Mouse (Mus musculus): ENCODE measurements at regions not wholly inside any gene's neighbourhood (a gene's known extent, or its start where the extent isn't known, plus 50 kb on each side); places are given as distances from the start of the nearest gene placed in this dataset.

DNA sequence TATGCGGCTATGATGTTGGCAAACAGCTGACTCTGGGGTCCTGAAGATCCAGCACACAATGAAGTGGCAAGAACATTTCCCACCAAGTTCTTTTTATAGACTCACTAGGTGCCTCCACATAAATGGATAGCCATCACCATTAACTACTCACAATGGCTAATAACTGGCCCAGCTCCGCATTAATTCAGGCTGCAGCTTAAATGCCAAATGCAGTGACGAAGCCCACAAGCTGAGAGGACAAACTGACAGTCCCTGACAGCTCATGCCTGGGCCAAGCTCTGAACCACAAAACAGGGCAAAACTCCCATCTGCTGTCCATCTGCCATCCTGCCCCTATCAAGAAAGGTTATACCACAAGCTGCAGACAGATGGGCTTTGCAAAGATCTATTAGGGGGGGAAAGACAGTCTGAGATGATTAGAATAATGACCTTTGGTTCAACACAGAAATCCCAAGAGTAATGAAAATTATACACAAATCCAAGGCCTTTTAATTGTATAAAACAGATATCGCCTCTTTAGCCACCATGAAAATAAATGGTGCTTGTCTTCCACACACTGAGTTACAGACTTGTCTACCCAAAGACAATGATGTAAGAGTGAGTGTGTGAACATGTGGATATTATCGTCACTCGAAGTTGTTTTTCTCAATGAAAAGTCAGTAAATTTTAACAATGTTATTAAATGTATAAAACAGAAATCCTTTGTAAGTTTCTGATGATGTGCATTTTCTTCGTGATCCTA lies 224.1 kb downstream of the Gm11361 start:
- H3K4me1 ChIP-seq (ENCODE audit: control insufficient read depth): no peaks in the 10 kb centered on the region
- TF ChIP-seq TAL1 (IDR thresholded peaks at IDR 0.05; ENCODE audit: low read length) (no peak), GATA1 (IDR thresholded peaks at IDR 0.05; ENCODE audit: low read length) (no peak)
- no peaks in the 10 kb centered on the region for H3K27me3 ChIP-seq (ENCODE audit: control insufficient read depth)
- H3K4me3 ChIP-seq (replicated peaks): no peak overlapping the region
- no peaks in the 10 kb centered on the region for H3K9me3 ChIP-seq (ENCODE audit: control insufficient read depth, low read length)
- no peaks in the 10 kb centered on the region for H3K36me3 ChIP-seq (ENCODE audit: control insufficient read depth)

DNA sequence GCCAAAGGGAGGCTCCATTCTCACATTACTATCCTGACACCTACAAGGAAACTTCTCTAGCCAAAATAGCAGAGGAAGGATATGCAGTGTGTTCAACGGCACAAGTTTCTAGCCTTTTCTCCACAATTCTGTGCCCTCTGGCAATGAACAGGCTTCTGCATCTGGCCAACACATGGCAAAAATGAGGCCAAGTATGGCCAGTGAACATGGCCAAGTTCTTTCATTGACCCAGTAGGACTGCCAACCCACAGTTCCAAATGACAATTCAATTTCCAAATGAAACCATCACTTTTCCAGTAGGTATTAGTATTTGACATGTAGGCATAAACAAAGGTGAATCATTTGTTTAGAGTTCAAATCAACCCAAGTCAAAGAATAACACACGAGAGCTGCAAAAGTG lies 208.8 kb downstream of the Gm11361 start:
- H3K4me1 ChIP-seq (ENCODE audit: control insufficient read depth): no peaks in the 10 kb centered on the region
- H3K4me3 ChIP-seq (replicated peaks): no peak overlapping the region
- H3K9me3 ChIP-seq (ENCODE audit: control insufficient read depth, low read length): no peaks in the 10 kb centered on the region
- no peaks in the 10 kb centered on the region for H3K36me3 ChIP-seq (ENCODE audit: control insufficient read depth)
- TF ChIP-seq TAL1 (IDR thresholded peaks at IDR 0.05; ENCODE audit: low read length) (no peak), GATA1 (IDR thresholded peaks at IDR 0.05; ENCODE audit: low read length) (no peak)
- H3K27me3 ChIP-seq (ENCODE audit: control insufficient read depth): no peaks in the 10 kb centered on the region

DNA sequence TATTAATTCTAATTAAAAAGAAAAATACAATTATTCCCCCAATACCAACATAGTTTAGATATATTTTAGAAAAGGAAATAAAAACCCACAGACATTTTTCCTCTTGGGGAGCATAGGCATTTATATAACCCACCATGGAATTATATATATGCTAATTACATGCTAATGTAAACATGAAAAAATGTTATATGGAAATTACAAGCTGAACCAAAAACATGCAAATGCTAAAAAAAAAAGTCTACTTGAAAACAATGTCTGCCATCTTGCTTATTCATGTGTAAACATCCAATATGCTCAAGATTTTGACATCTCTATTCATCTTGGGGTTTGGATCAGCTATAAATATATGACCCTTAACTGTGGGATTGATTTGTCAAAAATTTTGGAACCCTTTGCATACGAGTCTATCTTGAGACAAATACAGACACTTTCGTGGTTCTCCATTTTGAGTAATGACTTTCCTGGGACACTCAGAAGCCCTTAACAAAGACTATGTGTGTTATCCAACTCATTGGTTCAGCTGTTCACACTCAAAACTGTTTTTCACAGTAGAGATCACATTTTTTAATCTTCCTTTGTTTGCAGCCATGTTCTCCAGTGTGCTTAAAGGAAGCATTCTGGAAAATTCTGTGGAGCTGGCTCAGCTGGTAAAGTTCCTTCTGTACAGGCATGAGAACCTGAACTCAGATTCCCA lies 208.0 kb downstream of the Gm11361 start:
- TF ChIP-seq TAL1 (IDR thresholded peaks at IDR 0.05; ENCODE audit: low read length) (no peak), GATA1 (IDR thresholded peaks at IDR 0.05; ENCODE audit: low read length) (no peak)
- Histone ChIP-seq H3K4me3 (replicated peaks) (no peak overlapping the region), H3K27me3 (ENCODE audit: control insufficient read depth) (no peaks in the 10 kb centered on the region), H3K36me3 (ENCODE audit: control insufficient read depth) (no peaks in the 10 kb centered on the region), H3K9me3 (ENCODE audit: control insufficient read depth, low read length) (no peaks in the 10 kb centered on the region), H3K4me1 (ENCODE audit: control insufficient read depth) (no peaks in the 10 kb centered on the region)

DNA sequence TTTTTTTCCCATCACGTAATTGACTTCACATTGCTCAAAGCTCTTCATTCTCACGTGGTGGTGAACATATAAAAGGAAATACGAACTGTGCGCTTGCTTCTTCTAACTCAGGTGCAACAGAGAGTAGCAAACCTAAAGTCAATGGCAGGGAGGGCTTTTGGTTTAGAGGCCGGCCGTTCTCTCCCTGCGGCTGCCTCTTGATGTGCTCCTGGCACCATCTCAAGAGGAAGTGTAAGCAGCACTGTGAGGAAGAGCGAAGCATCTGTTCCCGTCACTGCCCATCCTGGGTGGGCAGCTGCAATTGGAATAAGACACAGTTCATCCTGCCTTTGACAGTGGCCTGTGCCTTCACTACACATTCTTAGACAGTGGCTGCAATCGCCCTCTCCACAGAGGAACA lies 204.0 kb downstream of the Gm11361 start:
- Histone ChIP-seq H3K27me3 (ENCODE audit: control insufficient read depth) (no peaks in the 10 kb centered on the region), H3K36me3 (ENCODE audit: control insufficient read depth) (no peaks in the 10 kb centered on the region), H3K9me3 (ENCODE audit: control insufficient read depth, low read length) (no peaks in the 10 kb centered on the region), H3K4me3 (replicated peaks) (no peak overlapping the region), H3K4me1 (ENCODE audit: control insufficient read depth) (no peaks in the 10 kb centered on the region)
- TF ChIP-seq GATA1 (IDR thresholded peaks at IDR 0.05; ENCODE audit: low read length) (no peak), TAL1 (IDR thresholded peaks at IDR 0.05; ENCODE audit: low read length) (no peak)

DNA sequence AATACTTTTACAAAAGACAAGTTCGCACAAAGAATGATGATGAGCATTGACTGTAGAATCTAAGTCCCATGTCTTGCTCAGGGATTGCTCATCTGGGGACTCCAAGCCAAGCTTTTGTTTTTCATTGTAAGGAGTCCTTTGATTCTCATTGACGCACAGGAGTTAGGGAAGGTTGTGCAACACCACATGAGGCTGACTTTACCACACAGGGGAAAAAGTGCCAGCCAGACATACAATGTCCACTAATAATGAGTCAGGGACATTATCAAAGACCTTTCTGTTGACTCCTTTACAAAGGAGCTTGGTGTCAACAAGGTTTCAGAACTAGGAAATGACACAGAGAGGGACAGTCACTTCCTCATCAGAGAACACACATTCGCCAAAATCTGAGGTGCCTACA lies 200.1 kb downstream of the Gm11361 start:
- no peaks in the 10 kb centered on the region for H3K27me3 ChIP-seq (ENCODE audit: control insufficient read depth)
- H3K4me3 ChIP-seq (replicated peaks): no peak overlapping the region
- no peak for TF ChIP-seq TAL1 (IDR thresholded peaks at IDR 0.05; ENCODE audit: low read length)
- H3K36me3 ChIP-seq (ENCODE audit: control insufficient read depth): no peaks in the 10 kb centered on the region
- no peaks in the 10 kb centered on the region for H3K4me1 ChIP-seq (ENCODE audit: control insufficient read depth)
- no peaks in the 10 kb centered on the region for H3K9me3 ChIP-seq (ENCODE audit: control insufficient read depth, low read length)

DNA sequence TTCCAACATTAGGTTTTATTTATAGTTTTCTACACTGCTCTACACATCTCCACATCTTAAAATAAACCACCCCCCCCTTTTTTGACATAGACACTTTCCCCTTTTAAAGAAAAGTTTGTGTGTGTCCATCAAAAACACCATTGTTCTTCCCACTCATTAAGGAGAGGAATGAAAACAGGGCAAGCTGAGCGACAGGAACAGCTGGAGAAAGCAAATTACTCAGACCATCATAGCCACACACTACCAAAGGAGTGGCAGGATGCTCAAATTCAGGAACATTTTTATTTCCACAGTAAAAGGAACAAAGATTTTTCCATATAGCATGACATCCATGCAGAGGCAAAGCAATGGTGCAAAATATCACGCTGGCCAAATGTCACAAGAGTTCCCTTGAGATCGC lies 198.6 kb downstream of the Gm11361 start:
- TF ChIP-seq GATA1 (IDR thresholded peaks at IDR 0.05; ENCODE audit: low read length) (no peak), TAL1 (IDR thresholded peaks at IDR 0.05; ENCODE audit: low read length) (no peak)
- Histone ChIP-seq H3K27me3 (ENCODE audit: control insufficient read depth) (no peaks in the 10 kb centered on the region), H3K9me3 (ENCODE audit: control insufficient read depth, low read length) (no peaks in the 10 kb centered on the region), H3K4me1 (ENCODE audit: control insufficient read depth) (no peaks in the 10 kb centered on the region), H3K4me3 (replicated peaks) (no peak overlapping the region), H3K36me3 (ENCODE audit: control insufficient read depth) (no peaks in the 10 kb centered on the region)

DNA sequence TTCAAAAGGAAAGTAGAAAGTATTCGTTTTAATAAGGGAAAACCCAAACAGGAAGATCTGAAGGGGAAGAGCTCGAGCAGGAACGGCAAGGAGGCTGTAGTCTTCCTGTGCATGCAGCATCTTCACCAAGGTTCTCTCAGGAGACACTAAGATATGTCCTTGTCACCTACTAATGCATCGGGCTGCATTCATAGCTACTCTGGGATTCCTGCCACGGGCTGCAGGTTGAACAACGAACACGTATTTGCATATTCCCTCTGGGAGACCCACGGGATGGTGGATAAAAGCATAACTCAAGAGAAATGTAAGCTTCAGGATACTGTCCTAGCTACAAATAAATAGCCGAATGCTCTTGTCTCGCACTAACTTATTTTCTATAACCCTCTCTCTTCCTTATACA lies 197.7 kb downstream of the Gm11361 start:
- Histone ChIP-seq H3K27me3 (ENCODE audit: control insufficient read depth) (no peaks in the 10 kb centered on the region), H3K9me3 (ENCODE audit: control insufficient read depth, low read length) (no peaks in the 10 kb centered on the region), H3K36me3 (ENCODE audit: control insufficient read depth) (no peaks in the 10 kb centered on the region), H3K4me3 (replicated peaks) (no peak overlapping the region), H3K4me1 (ENCODE audit: control insufficient read depth) (no peaks in the 10 kb centered on the region)
- no peak for TF ChIP-seq TAL1 (IDR thresholded peaks at IDR 0.05; ENCODE audit: low read length)

DNA sequence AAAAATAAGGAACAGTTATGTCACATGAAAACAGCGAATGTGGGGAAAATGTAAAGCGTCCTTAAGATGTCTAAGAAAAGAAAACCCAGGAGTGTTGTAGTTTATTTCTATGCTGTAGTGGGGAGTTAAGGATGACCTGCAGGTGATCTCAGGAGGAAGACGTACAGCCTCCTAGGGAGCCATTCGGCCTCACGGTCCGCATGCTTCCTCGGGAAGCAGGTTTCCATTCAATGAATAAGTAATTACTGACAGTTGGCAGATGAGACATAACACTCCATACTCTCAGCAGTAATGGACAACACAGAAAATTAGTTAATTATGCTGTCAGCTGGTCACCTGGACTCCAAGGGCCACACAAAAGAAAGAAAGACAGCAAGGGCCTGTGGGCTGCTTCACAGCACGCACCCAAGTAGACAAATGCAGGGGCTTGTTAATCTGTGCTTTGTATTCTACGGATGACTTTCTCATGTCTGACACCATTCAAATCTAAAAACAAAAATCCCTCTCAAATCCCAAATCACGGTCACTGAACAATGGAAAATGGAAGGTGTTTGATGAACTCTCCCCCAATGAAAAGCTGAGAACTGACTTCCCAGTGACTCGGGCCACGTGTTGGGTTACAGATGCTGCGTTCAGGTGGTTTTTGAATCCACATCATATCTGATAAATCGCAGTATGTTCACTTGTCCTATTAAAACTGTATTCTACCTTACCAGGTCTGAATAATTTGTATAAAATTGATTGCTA lies 193.5 kb downstream of the Gm11361 start:
- H3K4me1 ChIP-seq (ENCODE audit: control insufficient read depth): no peaks in the 10 kb centered on the region
- H3K36me3 ChIP-seq (ENCODE audit: control insufficient read depth): no peaks in the 10 kb centered on the region
- TF ChIP-seq TAL1 (IDR thresholded peaks at IDR 0.05; ENCODE audit: low read length): no peak
- no peak overlapping the region for H3K4me3 ChIP-seq (replicated peaks)
- no peaks in the 10 kb centered on the region for H3K9me3 ChIP-seq (ENCODE audit: control insufficient read depth, low read length)
- no peaks in the 10 kb centered on the region for H3K27me3 ChIP-seq (ENCODE audit: control insufficient read depth)

DNA sequence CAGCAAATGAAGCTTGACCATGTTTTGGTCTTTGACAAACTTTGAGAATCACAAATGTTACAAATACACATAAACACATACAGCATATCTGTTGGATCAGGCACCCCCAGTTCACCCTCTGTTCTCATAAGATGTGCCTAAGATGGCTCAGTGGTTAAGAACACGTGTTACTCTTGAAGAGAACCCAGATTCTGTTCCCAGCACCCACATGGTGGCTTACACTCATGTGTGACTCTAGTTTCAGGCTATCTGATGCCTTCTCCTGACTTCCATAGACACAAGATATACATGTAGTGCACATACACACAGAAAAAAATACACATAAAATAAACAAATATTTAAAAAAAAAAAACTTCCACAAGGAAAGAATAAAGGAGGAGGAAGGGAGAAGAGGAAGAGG lies 191.7 kb downstream of the Gm11361 start:
- H3K4me1 ChIP-seq (ENCODE audit: control insufficient read depth): no peaks in the 10 kb centered on the region
- no peak overlapping the region for H3K4me3 ChIP-seq (replicated peaks)
- TF ChIP-seq GATA1 (IDR thresholded peaks at IDR 0.05; ENCODE audit: low read length) (no peak), TAL1 (IDR thresholded peaks at IDR 0.05; ENCODE audit: low read length) (no peak)
- no peaks in the 10 kb centered on the region for H3K9me3 ChIP-seq (ENCODE audit: control insufficient read depth, low read length)
- H3K36me3 ChIP-seq (ENCODE audit: control insufficient read depth): no peaks in the 10 kb centered on the region
- no peaks in the 10 kb centered on the region for H3K27me3 ChIP-seq (ENCODE audit: control insufficient read depth)

Data from erythroblast, embryonic 14.5 days (primary cell).